Mouse (Mus musculus): ENCODE measurements around the gene Gpr153.

DNA sequence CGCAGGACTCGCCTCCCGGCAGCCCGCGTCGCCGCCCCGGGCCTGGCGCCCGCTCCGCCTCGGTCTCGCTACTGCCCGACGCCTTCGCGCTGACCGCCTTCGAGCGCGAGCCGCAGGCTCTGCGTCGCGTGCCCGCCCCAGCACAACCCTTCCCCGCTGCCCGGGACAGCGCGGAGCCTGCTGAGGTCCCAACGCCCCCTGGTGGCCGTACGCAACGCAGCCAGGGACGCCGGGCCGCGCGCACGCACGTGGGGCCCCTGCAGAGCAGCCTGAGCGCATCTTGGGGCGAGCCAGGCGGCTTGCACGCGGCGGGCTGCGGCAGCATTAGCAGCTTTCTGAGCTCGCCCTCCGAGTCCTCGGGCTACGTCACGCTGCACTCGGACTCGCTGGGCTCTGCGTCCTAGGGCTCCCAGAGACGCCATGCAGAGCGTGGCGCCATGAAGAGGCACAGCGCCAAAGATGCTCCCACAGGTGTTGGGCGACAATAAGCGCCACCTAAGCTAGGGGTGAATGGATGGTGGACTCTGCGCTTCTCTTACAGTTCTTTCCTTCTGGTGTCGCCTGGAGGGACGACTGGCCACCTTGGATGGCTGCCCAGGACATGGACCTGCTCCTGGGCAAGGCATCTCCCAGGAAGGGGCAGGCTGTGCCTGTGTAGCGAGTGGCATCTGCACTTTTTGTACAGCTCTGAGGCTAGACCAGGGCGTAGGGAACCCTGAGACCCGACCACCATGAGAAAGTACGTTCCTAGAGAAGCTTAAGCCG lies 9.3 kb downstream of the Gpr153 start:
- peak; percentile 84 for TF ChIP-seq CTCF (IDR thresholded peaks at IDR 0.05; ENCODE audit: insufficient read depth, low read depth, low read length)
- no peak for TF ChIP-seq POLR2A (IDR thresholded peaks at IDR 0.05; ENCODE audit: insufficient read depth, low read depth, low read length)

All from olfactory bulb, adult 2 months (tissue).